Mouse (Mus musculus) megakaryocyte, embryonic 14.5 days (primary cell): Measurements from ENCODE around the gene Ctsd. TPM values are rescaled to one million over a fixed set of nuclear protein-coding genes. Genes with fewer than 3 reads are reported as not detected.

ENCODE experiments used
- H3K27me3 ChIP-seq: replicated peaks from 2 replicates; pipeline ENCODE3; 2012; ENCODE audit warnings: inconsistent platforms
- H3K36me3 ChIP-seq: replicated peaks from 2 replicates; pipeline ENCODE3; 2012; ENCODE audit warnings: low read length, inconsistent platforms, mixed read lengths
- H3K4me1 ChIP-seq: 2 replicates; pipeline ENCODE4 v1.6.1; 2012; ENCODE audit warnings: inconsistent platforms
- H3K4me3 ChIP-seq: replicated peaks from 2 replicates; pipeline ENCODE3; 2012; ENCODE audit warnings: moderate library complexity, mild to moderate bottlenecking, inconsistent platforms
- H3K9me3 ChIP-seq: 2 replicates; pipeline ENCODE4 v1.6.1; 2012; ENCODE audit warnings: inconsistent platforms
- FLI1 ChIP-seq: IDR thresholded peaks from 2 replicates; pipeline ENCODE4 v1.6.1; 2012; ENCODE audit warnings: low read length, inconsistent platforms, mixed read lengths
- GATA1 ChIP-seq: IDR thresholded peaks from 3 replicates; pipeline ENCODE4 v1.6.1; 2012; ENCODE audit warnings: mixed read lengths, low read length, inconsistent platforms, borderline replicate concordance
- polyA plus RNA-seq: library from polyadenylated mRNA; stranded (reverse); fragments of >175 nt; gene quantifications from 2 replicates; pipeline ENCODE4 v1.2.3, GENCODE M21; 2012; ENCODE audit warnings: low replicate concordance; ENCODE audit not compliant: insufficient read depth

Ctsd gene
- polyA plus RNA-seq, 1 experiment, result 816 TPM

- peak overlapping the region; percentile 50 for H3K4me3 ChIP-seq
- H3K36me3 ChIP-seq, result no peaks in the 10 kb centered on the region
- H3K4me1 ChIP-seq, result peaks cover 69% of the 10 kb centered on the region
- no peak for TF ChIP-seq GATA1
- no peak for TF ChIP-seq FLI1
- H3K9me3 ChIP-seq, result no peaks in the 10 kb centered on the region
- H3K27me3 ChIP-seq, result no peaks in the 10 kb centered on the region
Observed at GRCm38 (mm10) chr7:142403591-142403990, 15.8 kb upstream of the Ctsd start.

GRCm38 (mm10) chr7:142400750-142401142 lies 12.9 kb upstream of the Ctsd start:
- no peaks in the 10 kb centered on the region for H3K36me3 ChIP-seq
- TF ChIP-seq FLI1 (no peak), GATA1 (no peak)
- H3K9me3 ChIP-seq, result no peaks in the 10 kb centered on the region
- H3K4me3 ChIP-seq, result no peak overlapping the region
- H3K4me1 ChIP-seq, result peaks cover 87% of the 10 kb centered on the region
- H3K27me3 ChIP-seq, result no peaks in the 10 kb centered on the region

GRCm38 (mm10) chr7:142400112-142400749 lies 12.4 kb upstream of the Ctsd start:
- Histone ChIP-seq H3K27me3 (no peaks in the 10 kb centered on the region), H3K36me3 (no peaks in the 10 kb centered on the region), H3K4me1 (peaks cover 92% of the 10 kb centered on the region), H3K4me3 (no peak overlapping the region), H3K9me3 (no peaks in the 10 kb centered on the region)
- TF ChIP-seq FLI1 (no peak), GATA1 (no peak)

- H3K4me3 ChIP-seq, result peak overlapping the region; percentile 77
Observed at GRCm38 (mm10) chr7:142399250-142399649, 11.4 kb upstream of the Ctsd start.

GRCm38 (mm10) chr7:142398052-142398451 lies 10.2 kb upstream of the Ctsd start:
- Histone ChIP-seq H3K36me3 (no peaks in the 10 kb centered on the region), H3K4me3 (peak overlapping the region; percentile 66), H3K27me3 (no peaks in the 10 kb centered on the region), H3K9me3 (no peaks in the 10 kb centered on the region), H3K4me1 (peaks cover 96% of the 10 kb centered on the region)
- TF ChIP-seq GATA1, result no peak
- no peak for TF ChIP-seq FLI1

More at GRCm38 (mm10) chr7:142399250-142399649, 11.4 kb upstream of the Ctsd start:
- Histone ChIP-seq H3K4me1 (peaks cover 96% of the 10 kb centered on the region), H3K36me3 (no peaks in the 10 kb centered on the region), H3K9me3 (no peaks in the 10 kb centered on the region), H3K27me3 (no peaks in the 10 kb centered on the region)
- TF ChIP-seq FLI1 (no peak), GATA1 (no peak)

GRCm38 (mm10) chr7:142396611-142397010 lies 8.8 kb upstream of the Ctsd start:
- H3K36me3 ChIP-seq, result no peaks in the 10 kb centered on the region
- TF ChIP-seq FLI1, result no peak
- TF ChIP-seq GATA1, result no peak

GRCm38 (mm10) chr7:142395472-142395871 lies 7.6 kb upstream of the Ctsd start:
- Histone ChIP-seq H3K4me3 (no peak overlapping the region), H3K9me3 (no peaks in the 10 kb centered on the region), H3K36me3 (no peaks in the 10 kb centered on the region), H3K27me3 (no peaks in the 10 kb centered on the region), H3K4me1 (peaks cover 100% of the 10 kb centered on the region)
- TF ChIP-seq GATA1 (no peak), FLI1 (no peak)

More at GRCm38 (mm10) chr7:142396611-142397010, 8.8 kb upstream of the Ctsd start:
- H3K27me3 ChIP-seq, result no peaks in the 10 kb centered on the region
- peaks cover 97% of the 10 kb centered on the region for H3K4me1 ChIP-seq
- H3K4me3 ChIP-seq, result peak overlapping the region; percentile 47
- H3K9me3 ChIP-seq, result no peaks in the 10 kb centered on the region

- Histone ChIP-seq H3K4me1 (peaks cover 100% of the 10 kb centered on the region), H3K9me3 (no peaks in the 10 kb centered on the region), H3K4me3 (peak overlapping the region; percentile 67), H3K36me3 (no peaks in the 10 kb centered on the region), H3K27me3 (no peaks in the 10 kb centered on the region)
- no peak for TF ChIP-seq GATA1
- no peak for TF ChIP-seq FLI1
Observed at GRCm38 (mm10) chr7:142394261-142395190, 6.7 kb upstream of the Ctsd start.

GRCm38 (mm10) chr7:142393191-142393590 lies 5.4 kb upstream of the Ctsd start:
- Histone ChIP-seq H3K36me3 (no peaks in the 10 kb centered on the region), H3K9me3 (no peaks in the 10 kb centered on the region), H3K4me3 (peak overlapping the region; percentile 79), H3K27me3 (no peaks in the 10 kb centered on the region), H3K4me1 (peaks cover 100% of the 10 kb centered on the region)
- no peak for TF ChIP-seq FLI1
- TF ChIP-seq GATA1, result no peak

GRCm38 (mm10) chr7:142391609-142392008 lies 3.8 kb upstream of the Ctsd start:
- H3K4me1 ChIP-seq, result peaks cover 91% of the 10 kb centered on the region
- H3K9me3 ChIP-seq, result no peaks in the 10 kb centered on the region
- H3K27me3 ChIP-seq, result no peaks in the 10 kb centered on the region
- peak overlapping the region; percentile 79 for H3K4me3 ChIP-seq
- TF ChIP-seq GATA1 (no peak), FLI1 (no peak)
- peaks cover 5% of the 10 kb centered on the region for H3K36me3 ChIP-seq

GRCm38 (mm10) chr7:142391108-142391507 lies 3.3 kb upstream of the Ctsd start:
- Histone ChIP-seq H3K36me3 (peaks cover 10% of the 10 kb centered on the region), H3K4me3 (peak overlapping the region; percentile 75), H3K9me3 (no peaks in the 10 kb centered on the region), H3K27me3 (no peaks in the 10 kb centered on the region), H3K4me1 (peaks cover 91% of the 10 kb centered on the region)
- TF ChIP-seq GATA1 (no peak), FLI1 (no peak)
